Mouse (Mus musculus): ENCODE measurements around the gene Il2.

DNA sequence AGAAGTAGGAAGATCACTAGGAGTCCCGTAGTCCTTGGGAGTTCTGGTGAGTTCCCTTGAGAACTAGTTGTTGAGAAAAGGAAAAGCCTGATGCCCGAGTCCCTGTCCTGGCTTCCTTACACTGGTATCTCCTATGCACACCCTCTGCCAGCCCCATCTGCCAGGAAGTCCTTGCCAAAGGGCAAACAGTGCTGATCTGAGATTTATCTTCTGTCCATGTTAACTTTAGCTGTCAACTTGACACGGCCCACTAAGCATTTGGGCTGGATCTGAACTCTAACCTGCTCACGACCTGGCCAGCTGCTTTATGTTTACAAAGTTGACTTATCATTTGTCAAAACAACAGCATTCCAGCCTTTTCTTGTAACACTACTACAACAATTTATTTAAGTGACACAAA is 11.5 kb upstream of the Il2 start:
- TF ChIP-seq CTCF (IDR thresholded peaks at IDR 0.05; ENCODE audit: low read depth) (no peak), EP300 (IDR thresholded peaks at IDR 0.05; ENCODE audit: low read depth) (no peak)
